11 mouse cellular contexts compared by ENCODE assay signal in genomic region chrX:23267601-23268000, GRCm38 (mm10).
"Had no signal": no experiment of that assay in that cellular context is flagged by ENCODE, and none has a peak within 500 bp of the region (broad histone marks: within the 10 kb centered on the region; RNA-seq: fewer than 3 reads in every experiment).

No protein-coding gene starts in this region.

- DNase-seq: kidney, adult 8-10 months; kidney, postnatal 36 days; lung, adult 18-20 months; right cerebral cortex, adult 18-20 months; right cerebral cortex, postnatal 25 days; thymus, postnatal 36 days had no signal

- H3K4me2 ChIP-seq: midbrain, embryonic 13.5 days; neural tube, embryonic 13.5 days had no signal

- H3K4me1 ChIP-seq: midbrain, embryonic 13.5 days; neural tube, embryonic 13.5 days had no signal

- H3K27me3 ChIP-seq: midbrain, embryonic 13.5 days; neural tube, embryonic 13.5 days had no signal

- H3K9me3 ChIP-seq: midbrain, embryonic 13.5 days; neural tube, embryonic 13.5 days had no signal

- H3K27ac ChIP-seq: kidney, postnatal 0 days; layer of hippocampus, adult 2 months; liver, embryonic 14.5 days; midbrain, embryonic 13.5 days; neural tube, embryonic 13.5 days had no signal

- H3K36me3 ChIP-seq: midbrain, embryonic 13.5 days; neural tube, embryonic 13.5 days had no signal

- H3K4me3 ChIP-seq: layer of hippocampus, adult 2 months; midbrain, embryonic 13.5 days; neural tube, embryonic 13.5 days had no signal

- H3K9ac ChIP-seq: liver, embryonic 14.5 days; midbrain, embryonic 13.5 days; neural tube, embryonic 13.5 days had no signal

- ATAC-seq: midbrain, embryonic 13.5 days had no signal
